Mouse (Mus musculus): Measurements from ENCODE around the gene C4bp.

- TF ChIP-seq POLR2A (IDR thresholded peaks at IDR 0.05; ENCODE audit: insufficient read length, low read depth) (no peak), CEBPB (IDR thresholded peaks at IDR 0.05; ENCODE audit: insufficient read depth, poor library complexity, severe bottlenecking) (no peak), USF1 (IDR thresholded peaks at IDR 0.05; ENCODE audit: low read depth) (no peak), MYOG (IDR thresholded peaks at IDR 0.05; ENCODE audit: control insufficient read depth in 1 of 3, insufficient read depth in 1 of 3, insufficient read length in 2 of 3, low read depth in 2 of 3) (no peak), TCF12 (IDR thresholded peaks at IDR 0.05; ENCODE audit: insufficient read depth, poor library complexity, severe bottlenecking) (no peak), POLR2AphosphoS2 (IDR thresholded peaks at IDR 0.05; ENCODE audit: insufficient read length, low read depth) (no peak), MAX (IDR thresholded peaks at IDR 0.05; ENCODE audit: low read depth) (no peak), MYOD1 (IDR thresholded peaks at IDR 0.05; ENCODE audit: control insufficient read depth in 1 of 3, insufficient read length in 2 of 3, low read depth in 2 of 3) (no peak), E2F4 (IDR thresholded peaks at IDR 0.05; ENCODE audit: insufficient read depth) (no peak), TCF3 (IDR thresholded peaks at IDR 0.05; ENCODE audit: insufficient read length, low read depth) (no peak)
Measured at GRCm38 (mm10) chr1:130683905-130684304, 22.5 kb upstream of the C4bp start.

Measured in myocyte (in vitro differentiated cells).